Mouse (Mus musculus) forebrain, embryonic 15.5 days (tissue): ENCODE measurements at regions not wholly inside any gene's neighbourhood (a gene's known extent, or its start where the extent isn't known, plus 50 kb on each side); places are given as distances from the start of the nearest gene placed in this dataset.
"Not testable (repeated sequence)": the region's sequence is repeated elsewhere in the genome, so short reads cannot be mapped to it uniquely, and the experiment has no call there.

Experiments
- ATAC-seq: fragments of 200-750 bp; cut with Nextera tagmentation; replicated peaks from 2 replicates; pipeline ENCODE4 v1.8.0; 2017; ENCODE audit warnings: mild to moderate bottlenecking, moderate TSS enrichment, moderate library complexity
- H3K27ac ChIP-seq: fragments of 300-500 bp; sonication (generic); replicated peaks from 2 replicates; pipeline ENCODE4 v1.5.1; 2015; ENCODE audit warnings: mild to moderate bottlenecking, inconsistent platforms
- H3K27me3 ChIP-seq: fragments of 300-500 bp; sonication (generic); 2 replicates; pipeline ENCODE4 v1.6.1; 2015; ENCODE audit warnings: inconsistent platforms
- H3K36me3 ChIP-seq: fragments of 300-500 bp; sonication (generic); 2 replicates; pipeline ENCODE4 v1.6.1; 2015; ENCODE audit warnings: mild to moderate bottlenecking, inconsistent platforms
- H3K4me1 ChIP-seq: fragments of 300-500 bp; sonication (generic); 2 replicates; pipeline ENCODE4 v1.6.1; 2015; ENCODE audit warnings: inconsistent platforms
- H3K4me2 ChIP-seq: fragments of 300-500 bp; sonication (generic); replicated peaks from 2 replicates; pipeline ENCODE4 v1.6.1; 2015; ENCODE audit warnings: mild to moderate bottlenecking, inconsistent platforms
- H3K4me3 ChIP-seq: fragments of 300-500 bp; sonication (generic); 2 replicates; pipeline ENCODE4 v1.5.1; 2015; ENCODE audit warnings: mild to moderate bottlenecking, inconsistent platforms
- H3K9ac ChIP-seq: fragments of 300-500 bp; sonication (generic); replicated peaks from 2 replicates; pipeline ENCODE4 v1.6.1; 2015; ENCODE audit warnings: mild to moderate bottlenecking, inconsistent platforms
- H3K9me3 ChIP-seq: fragments of 300-500 bp; sonication (generic); 2 replicates; pipeline ENCODE4 v1.6.1; 2016; ENCODE audit warnings: inconsistent platforms
- WGBS: fragments of 180-500 bp; shearing (Covaris S2); methylation state at CpG from one replicate; pipeline ENCODE4 v1.1.7; 2015; ENCODE audit warnings: mixed read lengths; 5-methylcytosine and 5-hydroxymethylcytosine counted together

DNA sequence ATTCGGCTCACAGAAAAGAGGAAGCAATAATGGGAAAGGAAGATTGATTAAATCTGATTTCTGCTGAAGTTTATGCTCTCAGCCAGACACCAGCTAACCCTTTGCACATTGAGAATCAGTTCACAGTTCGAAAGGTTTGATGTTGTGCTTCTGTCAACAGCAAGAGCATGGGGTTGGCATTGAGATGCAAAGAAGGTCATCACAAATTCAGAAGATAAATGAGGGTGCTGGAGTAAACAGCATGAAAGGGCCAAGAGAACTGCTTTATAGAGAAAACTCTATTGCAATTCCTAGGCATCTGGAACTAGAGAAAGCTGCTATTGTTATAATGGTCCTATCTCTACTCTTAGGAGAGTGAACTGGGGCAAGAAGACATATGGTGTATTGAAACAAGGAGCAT lies 250.8 kb downstream of the Rab38 start:
- 61% methylated on average over 2 of the region's 2 CpGs for WGBS
- no peak overlapping the region for H3K4me2 ChIP-seq
- H3K27ac ChIP-seq, result no peak overlapping the region
- no peak for ATAC-seq
- H3K27me3 ChIP-seq, result no peaks in the 10 kb centered on the region
- no peaks in the 10 kb centered on the region for H3K4me1 ChIP-seq
- H3K36me3 ChIP-seq, result no peaks in the 10 kb centered on the region
- no peak overlapping the region for H3K4me3 ChIP-seq
- H3K9me3 ChIP-seq, result no peaks in the 10 kb centered on the region
- H3K9ac ChIP-seq, result no peak overlapping the region

GRCm38 (mm10) chr7:88721031-88721430 lies 291.0 kb downstream of the Rab38 start:
- 81% methylated on average over 1 of the region's 1 CpGs for WGBS

DNA sequence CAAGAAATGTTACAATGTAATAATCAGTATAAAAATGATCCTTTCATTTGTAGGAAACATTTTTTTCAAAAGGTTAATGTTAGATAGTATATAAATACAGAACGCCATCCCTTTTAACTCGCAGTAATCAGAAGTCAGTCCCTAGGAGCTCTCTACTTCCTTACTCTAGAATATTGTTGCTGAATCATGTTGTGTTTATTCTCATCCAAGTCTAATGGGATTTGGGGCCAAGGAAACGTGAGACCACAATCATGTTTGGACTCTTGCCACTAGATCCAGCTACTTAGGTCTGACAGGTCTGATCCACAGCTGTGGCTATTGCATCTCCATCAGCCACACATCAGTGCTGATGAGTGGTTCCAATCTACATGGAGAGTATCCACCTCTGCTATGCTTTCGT lies 304.4 kb downstream of the Rab38 start:
- no peaks in the 10 kb centered on the region for H3K36me3 ChIP-seq
- H3K9me3 ChIP-seq, result no peaks in the 10 kb centered on the region
- no peaks in the 10 kb centered on the region for H3K27me3 ChIP-seq
- no peak for ATAC-seq
- H3K4me2 ChIP-seq, result no peak overlapping the region
- H3K4me3 ChIP-seq, result no peak overlapping the region
- H3K4me1 ChIP-seq, result no peaks in the 10 kb centered on the region
- H3K9ac ChIP-seq, result no peak overlapping the region
- H3K27ac ChIP-seq, result no peak overlapping the region
- 86% methylated on average over 4 of the region's 4 CpGs for WGBS

More at GRCm38 (mm10) chr7:88721031-88721430, 291.0 kb downstream of the Rab38 start:
- H3K9ac ChIP-seq, H3K9me3 ChIP-seq, H3K4me3 ChIP-seq, ATAC-seq, H3K36me3 ChIP-seq, H3K27ac ChIP-seq, H3K4me2 ChIP-seq, H3K27me3 ChIP-seq, H3K4me1 ChIP-seq: not testable (repeated sequence)

- Histone ChIP-seq H3K4me1 (no peaks in the 10 kb centered on the region), H3K9me3 (no peaks in the 10 kb centered on the region), H3K4me3 (no peak overlapping the region), H3K4me2 (no peak overlapping the region), H3K27me3 (no peaks in the 10 kb centered on the region), H3K9ac (no peak overlapping the region), H3K27ac (no peak overlapping the region), H3K36me3 (no peaks in the 10 kb centered on the region)
- no peak for ATAC-seq
Observed at GRCm38 (mm10) chr7:88735768-88736167, 305.7 kb downstream of the Rab38 start.

DNA sequence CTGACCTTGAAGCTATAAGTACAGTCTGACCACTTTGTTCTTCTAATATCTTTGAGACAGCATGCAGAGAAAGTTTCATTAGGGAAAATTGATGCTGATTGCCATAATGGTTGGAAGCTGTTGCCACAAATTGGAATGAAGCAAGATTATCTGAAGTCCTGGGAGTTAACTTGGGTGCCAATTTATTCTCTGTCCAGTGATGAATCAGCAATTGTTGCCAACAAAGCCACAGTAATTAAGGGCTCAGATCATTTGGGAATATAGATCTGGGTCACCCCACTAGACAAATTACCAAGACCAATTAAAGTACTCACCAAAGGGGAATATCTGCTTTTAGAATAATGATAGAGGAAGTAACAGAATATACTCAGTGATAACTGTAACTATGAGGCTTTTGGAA lies 347.3 kb downstream of the Rab38 start:
- H3K4me2 ChIP-seq, result no peak overlapping the region
- H3K36me3 ChIP-seq, result no peaks in the 10 kb centered on the region
- no peaks in the 10 kb centered on the region for H3K9me3 ChIP-seq
- H3K27me3 ChIP-seq, result no peaks in the 10 kb centered on the region
- no peak overlapping the region for H3K4me3 ChIP-seq
- no peak for ATAC-seq
- H3K27ac ChIP-seq, result no peak overlapping the region
- no peaks in the 10 kb centered on the region for H3K4me1 ChIP-seq
- H3K9ac ChIP-seq, result no peak overlapping the region

DNA sequence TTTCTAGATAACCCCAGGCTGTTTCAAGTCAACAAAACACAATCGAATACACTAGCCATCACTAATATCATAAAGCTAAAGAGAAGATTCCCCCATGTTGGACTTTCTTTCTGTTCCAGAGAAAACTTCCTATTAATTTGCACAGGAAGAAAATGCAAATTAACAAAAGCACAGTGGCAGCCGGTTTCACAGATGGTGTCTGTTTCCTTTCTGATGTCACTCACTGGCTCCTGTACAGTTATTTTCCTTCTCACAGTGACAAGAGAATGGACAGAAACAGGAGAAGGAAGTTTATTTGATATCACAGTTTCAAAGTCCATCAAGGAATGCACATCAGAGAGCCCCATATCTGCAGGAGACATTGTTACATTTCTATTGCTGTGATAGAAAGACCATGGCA lies 352.8 kb downstream of the Rab38 start:
- H3K4me1 ChIP-seq, result no peaks in the 10 kb centered on the region
- 79% methylated on average over 2 of the region's 2 CpGs for WGBS
- peak; percentile 58; the same call in 1 of the 2 replicates for ATAC-seq
- no peaks in the 10 kb centered on the region for H3K36me3 ChIP-seq
- no peak overlapping the region for H3K9ac ChIP-seq
- no peak overlapping the region for H3K4me2 ChIP-seq
- no peak overlapping the region for H3K27ac ChIP-seq
- no peak overlapping the region for H3K4me3 ChIP-seq
- H3K27me3 ChIP-seq, result no peaks in the 10 kb centered on the region
- no peaks in the 10 kb centered on the region for H3K9me3 ChIP-seq

DNA sequence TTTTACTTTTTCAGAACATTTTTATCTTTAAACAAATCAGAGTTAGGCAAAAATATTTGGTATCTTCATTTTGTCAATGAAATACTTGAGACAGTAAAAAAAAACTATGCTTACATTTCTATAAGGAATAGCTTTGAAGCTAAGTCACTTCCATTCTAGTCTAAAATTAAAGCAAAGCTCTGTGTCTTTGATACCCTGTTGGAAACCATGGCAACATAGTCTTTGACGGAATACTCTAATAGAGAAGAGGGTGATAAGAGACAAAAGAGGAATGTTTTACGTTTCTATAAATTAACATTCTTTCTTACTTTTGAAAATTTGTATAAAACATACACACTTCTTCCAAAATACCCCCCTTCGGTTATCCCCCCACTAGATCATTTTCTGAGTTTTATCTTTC lies 378.1 kb downstream of the Rab38 start:
- Histone ChIP-seq H3K4me2 (no peak overlapping the region), H3K27me3 (no peaks in the 10 kb centered on the region), H3K4me3 (no peak overlapping the region), H3K9ac (no peak overlapping the region), H3K36me3 (no peaks in the 10 kb centered on the region), H3K9me3 (no peaks in the 10 kb centered on the region), H3K27ac (no peak overlapping the region), H3K4me1 (no peaks in the 10 kb centered on the region)
- ATAC-seq, result peak; percentile 70; the same call in 1 of the 2 replicates
- 42% methylated on average over 3 of the region's 3 CpGs for WGBS

- Histone ChIP-seq H3K9ac (no peak overlapping the region), H3K4me3 (no peak overlapping the region), H3K27me3 (no peaks in the 10 kb centered on the region), H3K9me3 (no peaks in the 10 kb centered on the region), H3K4me1 (no peaks in the 10 kb centered on the region), H3K36me3 (no peaks in the 10 kb centered on the region), H3K27ac (no peak overlapping the region), H3K4me2 (no peak overlapping the region)
- ATAC-seq, result no peak
Observed at GRCm38 (mm10) chr7:88810170-88810569, 380.1 kb downstream of the Rab38 start.

DNA sequence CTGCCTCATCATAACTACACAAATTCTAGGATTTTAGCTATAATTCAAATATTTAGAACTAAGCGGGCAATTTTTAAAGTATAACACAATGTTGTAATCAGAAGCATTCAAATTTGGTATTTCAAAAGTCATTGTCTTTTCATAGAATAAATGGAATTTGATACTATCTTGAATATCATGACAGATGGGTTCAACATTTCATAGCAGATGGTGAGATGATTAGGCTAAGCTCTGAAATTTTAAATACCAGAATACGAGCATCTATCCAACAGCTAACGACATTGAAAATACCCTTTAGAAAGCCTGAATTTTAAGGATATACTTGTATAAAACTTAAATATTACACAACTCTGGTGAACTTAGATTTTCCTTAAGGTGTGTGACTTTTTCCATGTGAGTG lies 390.1 kb downstream of the Rab38 start:
- H3K4me1 ChIP-seq, result no peaks in the 10 kb centered on the region
- H3K4me3 ChIP-seq, result no peak overlapping the region
- H3K4me2 ChIP-seq, result no peak overlapping the region
- no peaks in the 10 kb centered on the region for H3K27me3 ChIP-seq
- ATAC-seq, result no peak
- no peak overlapping the region for H3K9ac ChIP-seq
- H3K36me3 ChIP-seq, result no peaks in the 10 kb centered on the region
- no peaks in the 10 kb centered on the region for H3K9me3 ChIP-seq
- 69% methylated on average over 3 of the region's 3 CpGs for WGBS
- H3K27ac ChIP-seq, result no peak overlapping the region

- ATAC-seq, result no peak
- WGBS, result 81% methylated on average over 2 of the region's 2 CpGs
- Histone ChIP-seq H3K4me1 (no peaks in the 10 kb centered on the region), H3K4me3 (no peak overlapping the region), H3K27me3 (no peaks in the 10 kb centered on the region), H3K27ac (no peak overlapping the region), H3K9me3 (no peaks in the 10 kb centered on the region), H3K36me3 (no peaks in the 10 kb centered on the region), H3K4me2 (no peak overlapping the region), H3K9ac (no peak overlapping the region)
Observed at GRCm38 (mm10) chr7:88826498-88826897, 396.4 kb downstream of the Rab38 start.

- no peak overlapping the region for H3K27ac ChIP-seq
- H3K4me3 ChIP-seq, result no peak overlapping the region
- ATAC-seq, result peak; percentile 74
- H3K4me2 ChIP-seq, result no peak overlapping the region
- 60% methylated on average over 4 of the region's 4 CpGs for WGBS
- H3K27me3 ChIP-seq, result no peaks in the 10 kb centered on the region
- H3K9ac ChIP-seq, result no peak overlapping the region
- no peaks in the 10 kb centered on the region for H3K4me1 ChIP-seq
- H3K9me3 ChIP-seq, result no peaks in the 10 kb centered on the region
- H3K36me3 ChIP-seq, result no peaks in the 10 kb centered on the region
Observed at GRCm38 (mm10) chr7:88847946-88848524, 418.0 kb downstream of the Rab38 start.
